Mouse (Mus musculus): ENCODE results near the gene Lrrc8a. TPM values are rescaled to one million over a fixed set of nuclear protein-coding genes. Genes with fewer than 3 reads are reported as not detected.

Gene Lrrc8a
- polyA plus RNA-seq, 1 experiment: 56.5 TPM

DNA sequence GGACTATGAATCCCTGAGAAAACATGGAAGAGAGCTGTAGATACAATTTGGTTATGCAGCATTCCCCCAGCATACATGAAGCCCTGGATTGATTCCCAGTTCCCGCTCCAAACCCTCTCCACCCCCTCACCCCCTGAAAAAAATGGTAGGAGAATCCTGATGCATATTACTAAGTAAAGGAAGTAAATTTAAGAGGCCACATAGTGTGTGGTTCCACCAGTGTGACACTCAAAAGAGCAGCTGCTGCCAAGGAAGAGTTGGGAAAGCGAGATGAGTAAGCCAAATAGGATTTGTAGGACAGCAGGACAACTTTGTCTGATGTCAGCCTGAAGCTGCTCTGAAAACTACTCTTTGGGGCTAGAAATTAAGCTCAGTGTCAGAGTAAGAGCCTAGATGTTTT, 74.0 kb downstream of the Lrrc8a start:
- no peak for TF ChIP-seq POLR2A (IDR thresholded peaks at IDR 0.05; ENCODE audit: borderline replicate concordance, extremely low read depth, low read depth, low read length)
- TF ChIP-seq CTCF (IDR thresholded peaks at IDR 0.05; ENCODE audit: insufficient read depth, low read length): no peak
- no peak for DNase-seq
- H3K4me1 ChIP-seq (ENCODE audit: control insufficient read depth, insufficient read depth, low read length): no peaks in the 10 kb centered on the region
- WGBS: 85% methylated on average over 2 of the region's 2 CpGs
- no peak overlapping the region for H3K4me3 ChIP-seq (replicated peaks; ENCODE audit: extremely low read depth, low read depth, low read length)

Other genes starting within 250 kb of the Lrrc8a start
- 27.1 and 31.3 TPM in 2 replicates for gene Wdr34, start 188.8 kb upstream of the Lrrc8a start, polyA plus RNA-seq (2012; rRNA removed)
- gene Set, start 180.3 kb upstream of the Lrrc8a start, polyA plus RNA-seq (2012; rRNA removed): 35.5 and 39.7 TPM in 2 replicates
- gene Pkn3, start 160.0 kb upstream of the Lrrc8a start, polyA plus RNA-seq (2012; rRNA removed): 29.0 and 31.3 TPM in 2 replicates
- gene Zdhhc12, start 144.1 kb upstream of the Lrrc8a start, polyA plus RNA-seq (2012; rRNA removed): 63.0 and 65.3 TPM in 2 replicates
- 52.0 and 56.6 TPM in 2 replicates for gene Zer1, start 113.1 kb upstream of the Lrrc8a start, polyA plus RNA-seq (2012; rRNA removed)
- 43.3 and 56.6 TPM in 2 replicates for gene Tbc1d13, start 104.0 kb upstream of the Lrrc8a start, polyA plus RNA-seq (2012; rRNA removed)
- gene Endog, start 66.2 kb upstream of the Lrrc8a start, polyA plus RNA-seq (2012; rRNA removed): 58.1 and 87.9 TPM in 2 replicates
- gene Spout1, start 59.3 kb upstream of the Lrrc8a start, polyA plus RNA-seq (2012; rRNA removed): 18.3 and 18.8 TPM in 2 replicates
- gene Kyat1, start 31.9 kb upstream of the Lrrc8a start, polyA plus RNA-seq (2012; rRNA removed): 23.5 and 51.9 TPM in 2 replicates
- 11.6 and 18.8 TPM in 2 replicates for gene Gm28035, start 2.9 kb downstream of the Lrrc8a start, polyA plus RNA-seq (2012; rRNA removed)
- gene Phyhd1, start 28.5 kb downstream of the Lrrc8a start, polyA plus RNA-seq (2012; rRNA removed): 16.0 and 23.9 TPM in 2 replicates
- gene Gm28038, start 43.3 kb downstream of the Lrrc8a start, polyA plus RNA-seq (2012; rRNA removed): not detected in 2 replicates
- 21.1 and 22.2 TPM in 2 replicates for gene Dolk, start 48.6 kb downstream of the Lrrc8a start, polyA plus RNA-seq (2012; rRNA removed)
- gene Nup188, start 48.7 kb downstream of the Lrrc8a start, polyA plus RNA-seq (2012; rRNA removed): 27.3 and 28.1 TPM in 2 replicates
- 132 and 136 TPM in 2 replicates for gene Sh3glb2, start 121.6 kb downstream of the Lrrc8a start, polyA plus RNA-seq (2012; rRNA removed)
- gene Miga2, start 126.5 kb downstream of the Lrrc8a start, polyA plus RNA-seq (2012; rRNA removed): 28.2 and 36.1 TPM in 2 replicates
- gene Dolpp1, start 154.5 kb downstream of the Lrrc8a start, polyA plus RNA-seq (2012; rRNA removed): 49.1 and 55.6 TPM in 2 replicates
- gene Crat, start 178.1 kb downstream of the Lrrc8a start, polyA plus RNA-seq (2012; rRNA removed): 89.2 and 103 TPM in 2 replicates
- gene Ptpa, start 178.3 kb downstream of the Lrrc8a start, polyA plus RNA-seq (2012; rRNA removed): 131 and 136 TPM in 2 replicates
- 12.6 and 22.5 TPM in 2 replicates for gene Ier5l, start 236.5 kb downstream of the Lrrc8a start, polyA plus RNA-seq (2012; rRNA removed)

Data from lung, adult 2 months (tissue).